ENCODE assay signal across 13 mouse cellular contexts in genomic region chr12:100837208-100837607, GRCm38 (mm10). TPM values are rescaled to one million over a fixed set of nuclear protein-coding genes. Genes with fewer than 3 reads are reported as not detected.
DNase-seq lines count a peak whose midpoint lies in the region; ATAC-seq and TF ChIP-seq lines count a peak whose summit lies in the region.
"Had no signal": no experiment of that assay in that cellular context is flagged by ENCODE, and none has a peak within 500 bp of the region (broad histone marks: within the 10 kb centered on the region; RNA-seq: fewer than 3 reads in every experiment).

No protein-coding gene starts in this region.

- H3K36me3 ChIP-seq in lung, embryonic 14.5 days (ENCODE audit: insufficient read depth): no peaks in the 10 kb centered on the region
- no peaks in the 10 kb centered on the region for H3K36me3 ChIP-seq in heart, adult 2 months (ENCODE audit: control insufficient read depth, insufficient read depth, low read length)
- H3K36me3 ChIP-seq: lung, embryonic 15.5 days had no signal

- no peaks in the 10 kb centered on the region for H3K79me2 ChIP-seq in heart, adult 2 months (replicated peaks; ENCODE audit: control insufficient read depth, insufficient read depth, low read length)

- no peak for TF ChIP-seq CTCF in lung, embryonic 14.5 days (IDR thresholded peaks at IDR 0.05; ENCODE audit: low read depth)
- TF ChIP-seq CTCF in heart, adult 2 months (IDR thresholded peaks at IDR 0.05): no peak

- peak; percentile 24 for DNase-seq in lung, embryonic 14.5 days
- DNase-seq in lung, postnatal 10 days: no peak
- peak; percentile 64 for DNase-seq in CD4-positive, CD25-positive, alpha-beta regulatory T cell, adult 2 months (ENCODE audit: low read depth, low spot score)
- DNase-seq in layer of hippocampus, postnatal 36 days: no peak
- no peak for DNase-seq in heart, adult 2 months
- DNase-seq: cerebellum, postnatal 25 days; kidney, adult 8-10 months; thymus, postnatal 14 days had no signal

- no peak for TF ChIP-seq EP300 in heart, adult 2 months (IDR thresholded peaks at IDR 0.05; ENCODE audit: insufficient read depth, low read depth, low read length)

- TF ChIP-seq POLR2A in heart, adult 2 months (IDR thresholded peaks at IDR 0.05; ENCODE audit: insufficient read depth, low read depth, low read length): no peak

- no peak overlapping the region for H3K4me3 ChIP-seq in lung, embryonic 14.5 days (ENCODE audit: low read depth, low read length)
- no peak overlapping the region for H3K4me3 ChIP-seq in brown adipose tissue, adult 24 weeks (ENCODE audit: insufficient read depth, low read depth, low read length)
- no peak overlapping the region for H3K4me3 ChIP-seq in heart, adult 2 months
- H3K4me3 ChIP-seq: layer of hippocampus, adult 2 months; lung, embryonic 15.5 days; myocyte had no signal

- H3K27me3 ChIP-seq in lung, embryonic 14.5 days (ENCODE audit: insufficient read depth, low read length): no peaks in the 10 kb centered on the region
- H3K27me3 ChIP-seq in heart, adult 2 months (ENCODE audit: control insufficient read depth, insufficient read depth, low read length): no peaks in the 10 kb centered on the region
- H3K27me3 ChIP-seq: lung, embryonic 15.5 days had no signal

- ATAC-seq in lung, embryonic 14.5 days (ENCODE audit: insufficient read depth): no peak
- peak; percentile 82 for ATAC-seq in monocyte, adult 5-6 weeks (replicated peaks; ENCODE audit: insufficient number of reproducible peaks, low FRiP score, low TSS enrichment, poor library complexity, severe bottlenecking)

- intact Hi-C loops in heart, adult 2 months (cut with DNase I): loop anchor here (10.0 kb wide), 1 partner anchor 672 kb away; no protein-coding TSS in a partner anchor

- H3K4me1 ChIP-seq in lung, embryonic 14.5 days (ENCODE audit: insufficient read depth): no peaks in the 10 kb centered on the region
- H3K4me1 ChIP-seq in brown adipose tissue, adult 24 weeks (ENCODE audit: control insufficient read depth, insufficient read depth, insufficient read length, low read length): peaks cover 2% of the 10 kb centered on the region; the same call in 1 of the 2 replicates
- peaks cover 14% of the 10 kb centered on the region for H3K4me1 ChIP-seq in heart, adult 2 months (ENCODE audit: control insufficient read depth, insufficient read depth, low read length)
- H3K4me1 ChIP-seq: lung, embryonic 15.5 days had no signal

- H3K27ac ChIP-seq in lung, embryonic 14.5 days (ENCODE audit: low read depth): no peak overlapping the region
- peak overlapping the region; percentile 28; the same call in 1 of the 2 replicates for H3K27ac ChIP-seq in brown adipose tissue, adult 24 weeks (replicated peaks; ENCODE audit: low read depth, low read length)
- H3K27ac ChIP-seq in heart, adult 2 months: no peak overlapping the region
- H3K27ac ChIP-seq: layer of hippocampus, adult 2 months; lung, embryonic 15.5 days had no signal

- H3K9me3 ChIP-seq in lung, embryonic 14.5 days (ENCODE audit: low read depth, low read length): no peaks in the 10 kb centered on the region
- H3K9me3 ChIP-seq: lung, embryonic 15.5 days had no signal

- H3K4me2 ChIP-seq in lung, embryonic 14.5 days: no peak overlapping the region
- H3K4me2 ChIP-seq: lung, embryonic 15.5 days had no signal

- 60% methylated on average over 3 of the region's 3 CpGs for WGBS in lung, embryonic 14.5 days
- 44% methylated on average over 3 of the region's 3 CpGs for WGBS in heart, adult 2 months

- H3K9ac ChIP-seq in lung, embryonic 14.5 days: no peak overlapping the region
- no peak overlapping the region for H3K9ac ChIP-seq in heart, adult 2 months (ENCODE audit: low read depth, low read length)
- H3K9ac ChIP-seq: lung, embryonic 15.5 days had no signal

RNA-seq across cellular contexts. Expression of gene Dglucy, which starts 58.4 kb away (rescaled TPM):
- 3.8 and 4.4 TPM in 2 replicates for polyA plus RNA-seq in lung, embryonic 14.5 days (2014; fragmentation: Nextera tagmentation; extraction: Ambion mirVana)
- polyA plus RNA-seq in brown adipose tissue, adult 24 weeks (2012; ENCODE audit: insufficient read depth, insufficient read length, missing spikeins): 16.4 and 18.9 TPM in 2 replicates
- 14.6 to 22.5 TPM (median 22.4 TPM) in 3 replicates for total RNA-seq in monocyte, adult 5-6 weeks (2017)
- 10 to 100 TPM in 1 of 2 experiments, 1 to 10 TPM in 1; 5.8 to 10.3 TPM for total RNA-seq in layer of hippocampus, postnatal 36 days (2021)
- total RNA-seq in heart, adult 2 months (2021): 10 to 100 TPM; 60.9 to 64.0 TPM
- polyA plus RNA-seq in heart, adult 2 months (2012; rRNA removed): 36.8 and 77.0 TPM in 2 replicates

Comparison
In these comparisons a context has a peak if more than half of its experiments do, and no peak if none do; other contexts are left out.
1. DNase-seq: peak in lung, embryonic 14.5 days (single experiment) and CD4-positive, CD25-positive, alpha-beta regulatory T cell, adult 2 months (single experiment); none in lung, postnatal 10 days (single experiment), layer of hippocampus, postnatal 36 days (0 of 2) and heart, adult 2 months (0 of 2).